ENCODE assay signal across 8 mouse cellular contexts in the genomic region with DNA sequence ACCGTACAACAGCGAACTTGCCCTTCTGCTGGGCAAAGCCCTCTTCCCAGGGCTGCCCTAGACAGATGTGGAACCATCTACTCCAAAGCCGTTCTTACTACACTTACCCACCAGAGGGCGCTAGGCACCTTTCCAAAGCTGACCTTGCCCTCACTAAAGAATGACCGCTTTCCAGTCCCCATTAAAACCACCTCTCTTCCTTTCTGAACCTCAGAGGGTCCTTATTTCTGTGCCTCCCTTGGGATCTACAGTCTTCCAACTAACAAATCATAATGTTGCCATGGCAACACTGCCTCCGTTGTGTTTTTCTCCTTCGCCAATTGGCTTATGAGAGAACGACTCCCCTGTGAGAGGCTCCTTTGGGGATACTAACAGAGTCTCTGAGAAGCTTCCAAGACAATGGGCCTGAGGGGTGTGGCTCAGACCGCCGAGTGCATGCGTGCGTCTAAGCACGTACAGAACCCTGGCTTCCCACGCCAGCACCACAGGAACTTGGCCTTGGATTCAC. TPM values are rescaled to one million over a fixed set of nuclear protein-coding genes. Genes with fewer than 3 reads are reported as not detected.
DNase-seq lines count a peak whose midpoint lies in the region; ATAC-seq and TF ChIP-seq lines count a peak whose summit lies in the region.

No protein-coding gene starts in this region.

- no peak overlapping the region for H3K9ac ChIP-seq in forebrain, embryonic 15.5 days (replicated peaks)
- no peak overlapping the region for H3K9ac ChIP-seq in lung, embryonic 15.5 days

- 7% methylated on average over 14 of the region's 14 CpGs for WGBS in forebrain, embryonic 15.5 days
- 9% methylated on average over 14 of the region's 14 CpGs for WGBS in lung, embryonic 15.5 days

- peak overlapping the region; percentile 78 for H3K27ac ChIP-seq in forebrain, embryonic 15.5 days (replicated peaks)
- no peak overlapping the region for H3K27ac ChIP-seq in lung, embryonic 15.5 days

- no peaks in the 10 kb centered on the region for H3K9me3 ChIP-seq in G1E (replicated peaks)
- H3K9me3 ChIP-seq in forebrain, embryonic 15.5 days = no peaks in the 10 kb centered on the region
- no peaks in the 10 kb centered on the region for H3K9me3 ChIP-seq in lung, embryonic 15.5 days

- DNase-seq in G1E (ENCODE audit: low spot score) = peak; percentile 62
- DNase-seq in cerebellum, adult 11 months = peak; percentile 53
- DNase-seq in heart, postnatal 36 days = peak; percentile 78 to 81
- DNase-seq in layer of hippocampus, adult 11-12 months (ENCODE audit: low spot score) = peak; percentile 66
- DNase-seq in ovary, adult 18-20 months (ENCODE audit: low spot score) = peak; percentile 31
- DNase-seq in thymus, postnatal 36 days = peak; percentile 53 to 61

- no peaks in the 10 kb centered on the region for H3K36me3 ChIP-seq in G1E (replicated peaks)
- no peaks in the 10 kb centered on the region for H3K36me3 ChIP-seq in forebrain, embryonic 15.5 days
- no peaks in the 10 kb centered on the region for H3K36me3 ChIP-seq in lung, embryonic 15.5 days

- H3K27me3 ChIP-seq in G1E (ENCODE audit: insufficient read depth, low read length) = peaks cover 13% of the 10 kb centered on the region; the same call in 1 of the 2 replicates
- no peaks in the 10 kb centered on the region for H3K27me3 ChIP-seq in forebrain, embryonic 15.5 days
- no peaks in the 10 kb centered on the region for H3K27me3 ChIP-seq in lung, embryonic 15.5 days

- peak; percentile 80 for TF ChIP-seq CTCF in G1E (IDR thresholded peaks at IDR 0.05; ENCODE audit: low read depth, low read length)

- H3K4me2 ChIP-seq in forebrain, embryonic 15.5 days (replicated peaks) = peak overlapping the region; percentile 20
- H3K4me2 ChIP-seq in lung, embryonic 15.5 days = no peak overlapping the region

- intact Hi-C loops in heart, postnatal 36 days (cut with DNase I) = no loop called here

- peaks cover 46% of the 10 kb centered on the region for H3K4me1 ChIP-seq in G1E (ENCODE audit: insufficient read depth, low read depth, low read length)
- peaks cover 9% of the 10 kb centered on the region for H3K4me1 ChIP-seq in forebrain, embryonic 15.5 days
- no peaks in the 10 kb centered on the region for H3K4me1 ChIP-seq in lung, embryonic 15.5 days

- ATAC-seq in G1E (ENCODE audit: extremely low read depth, insufficient number of reproducible peaks, low FRiP score, poor library complexity, severe bottlenecking) = peak; percentile 34; the same call in 1 of the 2 replicates
- ATAC-seq in forebrain, embryonic 15.5 days (replicated peaks) = peak; percentile 87
- ATAC-seq in lung, embryonic 15.5 days (ENCODE audit: borderline replicate concordance, extremely low read depth, low FRiP score, low TSS enrichment) = peak; percentile 67; the same call in 1 of the 2 replicates

- no peak overlapping the region; the same call in 1 of the 2 replicates for H3K4me3 ChIP-seq in G1E (ENCODE audit: low read depth, low read length)
- H3K4me3 ChIP-seq in forebrain, embryonic 15.5 days = no peak overlapping the region
- no peak overlapping the region for H3K4me3 ChIP-seq in lung, embryonic 15.5 days

RNA-seq across cellular contexts. Expression of gene Trim56, which starts 6.7 kb away (rescaled TPM):
- total RNA-seq in G1E (2014; fragmentation: Nextera tagmentation) (29.7 and 55.3 TPM in 2 replicates), G1E (2017) (25.8 and 34.1 TPM in 2 replicates)
- polyA plus RNA-seq in G1E (2012) = 16.7 and 19.2 TPM in 2 replicates
- 3.4 and 3.7 TPM in 2 replicates for polyA plus RNA-seq in forebrain, embryonic 15.5 days (2015; fragmentation: Nextera tagmentation; extraction: Ambion mirVana)
- total RNA-seq in heart, postnatal 36 days (2021) = 10 to 100 TPM; 19.9 to 23.0 TPM
- polyA plus RNA-seq in lung, embryonic 15.5 days (2015; fragmentation: Nextera tagmentation; extraction: Ambion mirVana) = 9.8 and 10.5 TPM in 2 replicates

RNA-seq across cellular contexts. Expression of gene Muc3, which starts 26.4 kb away (rescaled TPM):
- total RNA-seq in G1E (2014; fragmentation: Nextera tagmentation) (not detected in 2 replicates), G1E (2017) (0.12 TPM in 1 of 2 replicates, not detected in the other)
- polyA plus RNA-seq in G1E (2012) = not detected in 2 replicates
- not detected in 2 replicates for polyA plus RNA-seq in forebrain, embryonic 15.5 days (2015; fragmentation: Nextera tagmentation; extraction: Ambion mirVana)
- total RNA-seq in heart, postnatal 36 days (2021) = not detected
- polyA plus RNA-seq in lung, embryonic 15.5 days (2015; fragmentation: Nextera tagmentation; extraction: Ambion mirVana) = not detected in 2 replicates

RNA-seq across cellular contexts. Expression of gene Serpine1, which starts 50.7 kb away (rescaled TPM):
- total RNA-seq in G1E (2014; fragmentation: Nextera tagmentation) (76.9 and 92.3 TPM in 2 replicates), G1E (2017) (18.6 and 20.4 TPM in 2 replicates)
- 1.1 and 1.9 TPM in 2 replicates for polyA plus RNA-seq in G1E (2012)
- 0.14 and 0.28 TPM in 2 replicates for polyA plus RNA-seq in forebrain, embryonic 15.5 days (2015; fragmentation: Nextera tagmentation; extraction: Ambion mirVana)
- total RNA-seq in heart, postnatal 36 days (2021) = 10 to 100 TPM; 28.1 to 42.8 TPM
- 0.86 TPM in 2 replicates for polyA plus RNA-seq in lung, embryonic 15.5 days (2015; fragmentation: Nextera tagmentation; extraction: Ambion mirVana)

Comparison
In these comparisons a context has a peak if more than half of its experiments do, and no peak if none do; other contexts are left out.
1. ATAC-seq: peak in every context shown above with its lines; median percentile 87 in forebrain, embryonic 15.5 days; 67 in lung, embryonic 15.5 days; 34 in G1E.